Mouse (Mus musculus): ENCODE data around the gene Irf5.

DNA sequence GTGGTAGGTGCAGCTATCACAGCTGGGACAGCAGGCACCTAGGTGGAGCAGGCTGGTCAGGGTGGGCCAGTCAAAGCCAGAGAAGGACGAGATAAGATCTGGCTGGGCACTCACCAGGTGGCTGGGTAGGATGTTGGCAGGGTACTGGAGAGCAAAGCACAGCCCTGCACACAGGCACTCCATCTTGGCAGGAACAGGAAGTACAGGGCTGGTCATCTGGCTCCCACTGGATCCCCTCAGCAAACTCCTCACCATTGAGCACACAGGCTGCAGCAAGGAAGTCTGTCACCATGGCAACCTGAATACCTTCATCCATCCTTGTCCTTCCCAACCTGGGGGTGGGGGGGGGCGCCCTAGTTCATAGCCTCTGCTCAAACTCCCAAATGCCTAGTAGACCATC, 28.6 kb upstream of the Irf5 start:
- TF ChIP-seq POLR2A (IDR thresholded peaks at IDR 0.05; ENCODE audit: borderline replicate concordance, extremely low read depth, low read depth, low read length), result no peak
- TF ChIP-seq CTCF (IDR thresholded peaks at IDR 0.05; ENCODE audit: insufficient read depth, low read length), result no peak
